Mouse (Mus musculus) adipose tissue, adult 10 weeks (tissue): ENCODE data around the gene Krtap16-1. TPM values are rescaled to one million over a fixed set of nuclear protein-coding genes. Genes with fewer than 3 reads are reported as not detected.

Experiments
- polyA plus RNA-seq: library from polyadenylated mRNA; stranded (reverse); fragments of 350-450 nt; fragmentation: Illumina TruSeq; extraction: RNeasy Lipid Tissue Mini Kit (QIAGEN cat#74804); gene quantifications from one replicate; pipeline ENCODE4 v1.2.3, GENCODE M21; 2014; ENCODE audit warnings: low read depth, low replicate concordance

Gene Krtap16-1
- not detected for polyA plus RNA-seq

DNA sequence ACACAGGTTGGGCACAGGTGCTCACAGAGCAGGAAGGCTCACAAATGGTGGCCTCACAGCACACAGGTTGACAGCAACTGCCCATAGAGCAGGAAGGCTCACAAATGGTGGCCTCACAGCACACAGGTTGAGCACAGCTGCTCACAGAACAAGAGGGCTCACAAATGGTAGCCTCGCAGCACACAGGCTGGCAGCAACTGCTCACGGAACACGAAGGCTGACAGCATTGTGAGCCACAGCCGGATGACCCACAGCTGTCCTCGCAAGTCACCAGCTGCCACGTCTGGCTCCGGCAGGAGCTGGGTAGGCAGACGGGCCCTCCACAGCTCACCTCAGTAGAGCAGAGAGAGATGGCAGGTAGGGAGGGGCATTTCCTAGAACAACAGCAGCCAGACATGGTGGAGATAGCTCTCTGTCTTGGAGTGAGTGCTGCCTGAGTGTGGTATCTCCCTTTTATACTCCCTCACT, at the start of gene Krtap16-1:
TSS of gene Krtap16-1 (minus strand) at position 418 of the 468 bp plus-strand sequence.

DNA sequence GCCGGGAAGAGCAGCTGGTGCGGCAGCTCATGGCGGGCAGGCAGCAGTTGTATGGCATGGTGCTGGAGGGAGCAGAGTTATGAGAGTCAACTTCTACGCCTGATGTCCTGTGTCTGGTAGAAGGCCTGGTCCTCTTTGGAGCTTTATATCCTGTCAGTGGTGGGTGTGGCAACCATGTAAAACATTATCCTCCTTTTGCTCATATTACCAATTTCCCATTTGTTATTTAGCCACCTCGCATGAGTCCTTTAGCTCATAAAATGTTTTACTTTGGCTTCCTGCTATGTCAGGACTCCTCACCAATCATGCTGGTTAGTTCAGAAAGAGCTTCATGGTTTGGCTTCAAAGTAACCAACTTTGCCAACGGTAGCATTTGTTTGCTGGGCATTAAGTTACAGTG, 43.4 kb upstream of the Krtap16-1 start, which contains the start of gene Krt33b:
TSS of gene Krt33b (minus strand) at position 101 of the 400 bp plus-strand sequence.

DNA sequence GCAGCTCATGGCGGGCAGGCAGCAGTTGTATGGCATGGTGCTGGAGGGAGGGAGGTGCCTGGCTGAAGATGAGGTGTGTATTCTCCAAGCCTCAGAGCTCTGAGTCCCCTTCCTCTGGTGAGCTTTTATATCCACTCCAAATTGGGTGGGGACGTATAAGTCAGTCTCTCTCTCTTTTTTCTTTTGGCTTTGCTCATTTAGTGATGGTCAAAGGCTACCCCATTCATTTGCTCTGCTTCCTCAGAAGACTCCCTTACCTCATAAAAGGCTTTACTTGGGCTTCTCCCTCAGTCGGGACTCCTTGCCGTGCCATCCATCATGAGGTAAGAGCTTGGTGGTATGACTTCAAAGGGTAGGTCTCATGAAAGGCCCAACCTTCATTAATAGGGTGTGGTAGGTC, 29.7 kb upstream of the Krtap16-1 start, which contains the start of gene Krt33a:
TSS of gene Krt33a (minus strand) at position 101 of the 400 bp plus-strand sequence.

DNA sequence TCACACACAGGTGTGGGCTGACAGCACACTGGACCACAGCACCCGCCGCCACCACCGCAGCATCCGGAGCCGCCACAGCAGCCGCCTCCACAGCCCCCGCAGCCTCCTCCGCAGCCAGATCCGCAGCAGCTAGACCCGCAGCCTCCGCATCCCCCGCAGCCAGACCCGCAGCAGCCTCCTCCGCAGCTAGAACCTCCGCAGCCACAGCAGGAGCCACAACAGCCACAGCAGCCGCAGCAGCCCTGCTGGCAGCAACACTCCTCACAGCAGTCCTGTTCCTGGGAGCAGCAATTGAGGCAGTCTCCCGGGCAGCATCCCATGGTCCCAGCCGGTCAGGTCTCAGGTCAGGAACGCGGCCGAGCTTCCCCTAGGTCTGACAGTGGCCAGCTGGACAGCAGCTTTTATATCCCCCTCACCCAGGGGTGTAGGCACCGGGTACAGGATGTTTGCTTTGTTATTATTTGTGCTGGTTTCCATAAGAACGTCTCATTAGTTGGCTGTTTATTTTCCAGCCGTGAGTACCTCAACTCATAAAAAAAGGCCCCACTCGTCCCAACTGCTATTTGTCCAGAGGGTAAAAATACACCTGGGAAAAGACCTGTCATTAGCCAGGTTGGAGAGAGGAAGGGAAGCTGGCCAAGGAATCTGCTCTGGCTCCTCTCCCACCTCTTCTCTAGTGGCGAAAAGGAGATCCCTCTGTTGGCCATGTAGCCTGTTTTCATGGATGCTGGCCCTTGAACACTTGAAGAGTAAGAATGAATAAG, 7.4 kb upstream of the Krtap16-1 start, which contains the start of gene Krtap17-1:
TSS of gene Krtap17-1 (minus strand) at position 375 of the 764 bp plus-strand sequence.

DNA sequence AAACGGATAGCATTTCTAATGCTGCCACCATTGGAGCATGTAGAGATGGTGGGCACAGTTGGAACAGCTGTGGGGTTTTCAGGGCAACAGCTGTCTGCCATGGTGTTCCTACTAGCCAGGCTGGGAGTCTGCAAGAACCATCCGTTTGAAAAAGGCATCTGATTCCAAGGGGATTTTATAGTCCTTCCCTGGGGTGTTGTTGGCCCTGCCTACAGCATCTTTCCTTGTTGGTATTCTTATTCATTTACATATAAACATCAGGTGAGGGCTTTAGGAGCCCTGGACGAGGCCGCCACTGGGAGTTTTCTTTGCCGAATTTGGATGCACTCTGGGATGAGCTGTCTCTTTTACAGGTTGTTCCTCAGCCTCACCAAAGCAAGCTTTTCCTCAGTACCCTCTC, 7.4 kb downstream of the Krtap16-1 start, which contains the start of gene Krtap29-1:
TSS of gene Krtap29-1 (minus strand) at position 101 of the 400 bp plus-strand sequence.

DNA sequence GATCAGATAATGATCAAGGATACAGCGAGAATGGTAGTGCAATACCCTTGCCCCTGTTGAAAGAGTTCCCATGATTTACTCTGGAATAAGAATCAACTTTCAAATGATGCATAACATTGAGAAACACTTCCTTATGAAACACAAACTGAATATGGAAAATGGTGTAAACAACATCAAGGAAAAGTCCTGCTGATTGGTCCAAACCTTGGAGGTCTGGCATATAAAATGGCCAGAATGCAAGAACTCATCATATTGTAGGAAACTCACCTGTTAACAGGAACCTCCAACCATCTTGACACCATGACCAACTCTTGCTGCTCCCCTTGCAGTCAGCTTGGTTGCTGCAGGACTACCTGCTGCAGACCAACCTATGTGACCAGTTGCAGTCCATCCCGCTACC, 38.2 kb downstream of the Krtap16-1 start, which contains the start of gene Krtap9-5:
TSS of gene Krtap9-5 (plus strand) at position 301 of the 400 bp plus-strand sequence.

DNA sequence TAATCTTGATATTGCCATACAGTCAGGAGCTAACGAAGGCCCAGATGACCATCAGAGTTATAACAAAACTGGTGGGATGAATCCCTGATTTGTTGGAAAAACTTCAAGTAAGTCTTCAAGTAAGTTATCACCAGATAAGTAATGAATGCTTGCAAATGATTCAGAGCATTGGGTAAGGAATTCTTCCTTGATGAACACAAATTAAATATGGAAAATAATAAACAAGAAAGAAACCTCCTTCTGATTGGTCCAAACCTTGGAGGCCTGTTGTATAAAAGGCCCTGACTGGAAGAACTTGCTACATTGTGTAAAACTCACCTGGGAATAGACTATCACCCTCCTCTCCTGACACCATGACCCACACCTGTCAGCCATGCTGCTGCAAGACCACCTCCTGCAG, 50.4 kb downstream of the Krtap16-1 start, which contains the start of gene Krtap31-2:
TSS of gene Krtap31-2 (plus strand) at position 301 of the 400 bp plus-strand sequence.

Other genes starting within 250 kb of the Krtap16-1 start
- not detected for gene Gm11595, start 213.7 kb downstream of the Krtap16-1 start, polyA plus RNA-seq
- gene Krtap4-8, start 205.9 kb downstream of the Krtap16-1 start, polyA plus RNA-seq: not detected
- gene Krtap4-9, start 201.4 kb downstream of the Krtap16-1 start, polyA plus RNA-seq: not detected
- not detected for gene Gm11596, start 193.1 kb downstream of the Krtap16-1 start, polyA plus RNA-seq
- not detected for gene Gm11569, start 187.7 kb downstream of the Krtap16-1 start, polyA plus RNA-seq
- not detected for gene Gm11554, start 182.2 kb downstream of the Krtap16-1 start, polyA plus RNA-seq
- not detected for gene Krtap4-13, start 176.7 kb downstream of the Krtap16-1 start, polyA plus RNA-seq
- not detected for gene Gm11564, start 170.9 kb downstream of the Krtap16-1 start, polyA plus RNA-seq
- gene 2300003K06Rik, start 148.5 kb downstream of the Krtap16-1 start, polyA plus RNA-seq: not detected
- not detected for gene Krtap4-16, start 135.0 kb downstream of the Krtap16-1 start, polyA plus RNA-seq
- gene Gm11568, start 128.7 kb downstream of the Krtap16-1 start, polyA plus RNA-seq: not detected
- not detected for gene Gm11559, start 122.1 kb downstream of the Krtap16-1 start, polyA plus RNA-seq
- gene Krtap9-1, start 113.2 kb downstream of the Krtap16-1 start, polyA plus RNA-seq: not detected
- gene Gm11567, start 107.4 kb downstream of the Krtap16-1 start, polyA plus RNA-seq: not detected
- gene Krtap31-1, start 78.7 kb downstream of the Krtap16-1 start, polyA plus RNA-seq: not detected
- gene Gm11565, start 71.8 kb downstream of the Krtap16-1 start, polyA plus RNA-seq: not detected
- not detected for gene Krtap31-2, start 50.3 kb downstream of the Krtap16-1 start, polyA plus RNA-seq
- gene Krtap9-5, start 38.1 kb downstream of the Krtap16-1 start, polyA plus RNA-seq: not detected
- gene Krtap29-1, start 7.5 kb downstream of the Krtap16-1 start, polyA plus RNA-seq: not detected
- gene Krtap17-1, start 7.4 kb upstream of the Krtap16-1 start, polyA plus RNA-seq: not detected
- gene Krt33a, start 29.6 kb upstream of the Krtap16-1 start, polyA plus RNA-seq: not detected
- gene Krt33b, start 43.3 kb upstream of the Krtap16-1 start, polyA plus RNA-seq: not detected
- not detected for gene Krt34, start 55.0 kb upstream of the Krtap16-1 start, polyA plus RNA-seq
- gene Krt31, start 64.0 kb upstream of the Krtap16-1 start, polyA plus RNA-seq: not detected
- 0.31 TPM for gene Krt32, start 101.6 kb upstream of the Krtap16-1 start, polyA plus RNA-seq
- not detected for gene Krt35, start 109.6 kb upstream of the Krtap16-1 start, polyA plus RNA-seq
- 0.48 TPM for gene Krt36, start 119.0 kb upstream of the Krtap16-1 start, polyA plus RNA-seq
- not detected for gene Krt13, start 135.0 kb upstream of the Krtap16-1 start, polyA plus RNA-seq
- gene Krt15, start 149.3 kb upstream of the Krtap16-1 start, polyA plus RNA-seq: 10.5 TPM
- 152 TPM for gene Krt19, start 162.1 kb upstream of the Krtap16-1 start, polyA plus RNA-seq
- not detected for gene Krt9, start 206.6 kb upstream of the Krtap16-1 start, polyA plus RNA-seq
- 34.6 TPM for gene Krt14, start 221.0 kb upstream of the Krtap16-1 start, polyA plus RNA-seq